Mouse (Mus musculus) CH12F3 (cell line): ENCODE measurements around the gene Zfp710.

Experiments
- in situ Hi-C: fragments of 300-500 bp; cut with MboI; formaldehyde crosslinking; loops from 2 replicates; pipeline ENCODE4 v1.14.3; 2020; ENCODE audit warnings: low sequenced_read_pairs

Gene Zfp710

GRCm38 (mm10) chr7:80105637-80106390 lies 81.2 kb downstream of the Zfp710 start:
- in situ Hi-C loops, result no loop called here

- in situ Hi-C loops, result no loop called here
These were observed 81.8 kb downstream of the Zfp710 start for GRCm38 (mm10) chr7:80106441-80106840.

- in situ Hi-C loops, result no loop called here
These were observed 86.7 kb downstream of the Zfp710 start for GRCm38 (mm10) chr7:80111066-80112045.

DNA sequence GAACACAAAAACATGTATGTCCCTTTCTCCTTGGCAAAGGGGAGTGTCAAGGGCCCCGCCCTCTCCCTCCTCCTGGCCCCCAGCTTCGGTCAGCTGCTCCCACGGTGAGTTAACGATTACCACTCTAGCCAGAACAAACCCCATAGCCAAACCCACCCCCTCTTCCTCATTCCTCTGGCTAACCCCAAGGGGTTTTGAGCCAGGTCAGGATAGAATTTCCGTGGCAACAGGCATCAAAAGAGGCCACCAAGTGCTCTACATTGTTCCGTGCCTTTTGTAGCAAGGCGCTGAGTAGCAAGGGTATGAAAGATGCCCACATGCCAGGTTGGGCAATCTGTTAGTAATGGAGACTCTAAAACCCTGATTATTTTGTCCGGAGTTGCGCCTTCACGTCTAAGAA lies 89.4 kb downstream of the Zfp710 start:
- in situ Hi-C loops, result no loop called here

DNA sequence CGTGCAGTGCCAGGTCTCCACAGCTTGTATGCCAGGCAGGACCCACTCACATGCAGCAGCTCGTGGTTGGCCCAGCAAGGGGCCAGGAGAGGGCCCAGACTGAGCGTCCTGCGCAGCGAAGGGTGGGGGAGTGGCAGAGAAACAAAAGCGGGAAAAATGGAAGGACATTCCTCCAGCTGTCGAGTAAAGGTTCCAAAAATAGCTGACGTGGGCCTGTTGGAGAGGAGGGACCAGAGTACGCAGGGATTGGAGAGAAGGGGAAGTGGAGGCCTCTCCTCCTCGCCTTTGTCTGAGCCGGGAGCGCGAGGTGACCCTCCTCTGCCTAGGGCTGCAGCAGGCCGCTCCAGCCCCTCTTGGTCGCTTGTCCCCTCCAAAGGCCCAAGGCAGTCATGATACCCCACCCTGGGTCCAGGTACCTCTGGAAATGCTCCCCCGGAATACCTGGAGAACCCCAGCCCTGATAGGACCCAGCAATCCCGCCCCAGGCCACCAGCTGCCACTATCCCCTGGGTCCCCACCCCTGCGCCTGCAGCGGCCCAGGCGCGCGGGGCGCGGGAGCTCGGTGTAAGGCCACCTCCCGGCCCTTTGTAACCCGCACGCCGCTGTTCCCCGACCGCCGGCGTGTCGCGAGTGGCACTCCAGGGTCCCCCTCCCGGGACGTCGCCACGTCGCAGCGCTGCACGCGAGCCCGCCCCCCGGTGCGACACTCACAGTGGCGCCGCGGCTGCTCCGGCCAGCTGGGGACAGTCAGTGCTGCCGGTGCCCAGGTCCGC lies 90.0 kb downstream of the Zfp710 start:
- in situ Hi-C loops, result no loop called here

DNA sequence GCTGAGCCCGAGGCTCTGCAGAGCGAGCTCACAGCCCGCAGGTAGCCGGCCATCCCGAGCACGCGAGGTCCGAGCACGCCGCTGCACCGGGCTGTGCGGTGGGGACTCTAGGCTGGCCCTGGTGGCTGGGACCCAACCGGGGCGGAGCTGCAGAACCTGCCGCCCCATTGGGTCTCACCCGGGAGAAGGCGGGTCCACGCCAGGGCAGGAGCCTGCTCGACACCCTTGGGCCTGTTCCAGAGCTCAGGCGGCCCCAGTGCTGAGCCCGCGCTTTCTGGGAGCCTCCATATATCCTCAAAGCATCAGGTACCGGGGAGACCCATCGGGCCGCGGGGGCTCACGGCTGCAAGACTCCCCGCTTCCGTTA lies 90.6 kb downstream of the Zfp710 start, which contains the start of gene Idh2:
Gene Idh2 (minus strand): TSS at position 169 of the 367 bp plus-strand sequence.
- in situ Hi-C loops, result no loop called here

GRCm38 (mm10) chr7:80116158-80116557 lies 91.5 kb downstream of the Zfp710 start:
- in situ Hi-C loops, result no loop called here

DNA sequence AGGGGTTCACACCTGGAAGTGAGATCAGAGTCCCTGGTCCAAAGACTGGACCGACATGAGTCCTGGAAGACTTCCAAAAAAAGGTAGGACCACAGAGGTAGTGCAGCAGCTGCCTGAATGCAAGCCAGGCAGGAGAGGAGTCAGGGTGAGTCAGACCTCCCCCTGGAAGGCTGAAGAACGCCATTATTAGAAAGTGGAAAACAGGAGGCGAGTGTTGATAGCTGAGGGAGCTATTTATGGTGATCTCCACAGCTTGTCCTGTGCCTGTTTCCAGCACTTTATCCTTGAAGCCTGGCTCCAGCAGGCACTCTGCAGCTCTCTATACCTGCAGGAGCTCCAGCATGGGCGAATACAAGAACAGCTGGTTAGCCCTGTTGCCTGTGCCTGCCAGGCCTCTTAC lies 94.6 kb downstream of the Zfp710 start:
- in situ Hi-C loops, result no loop called here

DNA sequence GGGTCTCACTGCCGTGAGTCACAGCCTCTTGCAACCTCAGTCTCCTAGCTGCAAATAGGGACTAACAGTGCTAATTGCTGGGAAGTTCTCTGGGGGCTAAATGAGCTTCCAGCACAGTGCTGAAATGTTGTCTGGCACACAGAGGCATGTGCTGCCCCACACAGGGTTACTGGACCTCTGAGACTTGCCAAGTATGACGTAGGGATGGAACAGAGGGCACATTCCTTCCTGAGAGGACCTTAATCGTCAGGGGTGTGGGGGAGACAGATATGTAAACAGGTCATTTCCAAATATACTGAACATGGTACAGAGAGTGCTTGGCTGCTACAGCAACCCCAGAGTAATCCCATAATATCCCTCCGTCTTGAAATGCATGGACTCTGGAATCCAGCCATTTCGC lies 96.5 kb downstream of the Zfp710 start:
- in situ Hi-C loops, result no loop called here

DNA sequence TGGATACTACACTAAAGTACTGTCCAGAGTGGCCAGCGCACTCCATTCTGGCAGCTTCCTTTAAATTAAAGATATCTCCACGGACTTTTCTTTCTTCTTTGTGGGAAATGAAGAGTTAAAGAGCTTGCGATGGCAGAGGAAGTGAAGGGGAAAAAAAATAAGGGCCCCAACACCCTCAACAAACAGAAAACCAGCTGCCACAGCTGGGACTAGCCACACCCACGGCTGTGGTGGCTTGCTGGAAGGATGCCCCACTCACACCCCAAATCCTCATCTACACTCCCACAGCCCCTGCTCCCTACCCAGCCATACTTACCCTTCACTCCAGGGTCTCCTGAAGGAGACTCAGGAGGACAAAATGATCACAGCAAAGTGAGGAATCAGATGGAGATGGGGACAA lies 98.5 kb downstream of the Zfp710 start:
- in situ Hi-C loops, result no loop called here

DNA sequence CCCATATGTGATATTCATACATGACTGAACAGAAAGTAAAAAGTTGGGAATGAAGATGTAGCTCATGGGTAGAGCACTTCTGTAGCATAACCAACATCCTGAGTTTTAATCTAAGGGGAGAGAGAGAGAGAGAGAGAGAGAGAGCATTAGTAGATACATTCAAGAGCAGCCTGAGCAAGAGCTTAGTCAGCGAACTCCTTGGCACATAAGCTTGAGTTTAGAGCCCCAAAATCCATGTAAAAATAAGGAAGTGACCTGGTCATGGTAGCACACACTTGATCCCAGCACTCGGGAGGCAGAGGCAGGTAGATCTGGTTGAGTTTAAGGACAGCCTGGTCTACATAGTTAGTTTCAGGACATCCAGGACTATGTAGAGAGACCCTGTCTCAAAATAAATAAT lies 99.1 kb downstream of the Zfp710 start:
- in situ Hi-C loops, result no loop called here

DNA sequence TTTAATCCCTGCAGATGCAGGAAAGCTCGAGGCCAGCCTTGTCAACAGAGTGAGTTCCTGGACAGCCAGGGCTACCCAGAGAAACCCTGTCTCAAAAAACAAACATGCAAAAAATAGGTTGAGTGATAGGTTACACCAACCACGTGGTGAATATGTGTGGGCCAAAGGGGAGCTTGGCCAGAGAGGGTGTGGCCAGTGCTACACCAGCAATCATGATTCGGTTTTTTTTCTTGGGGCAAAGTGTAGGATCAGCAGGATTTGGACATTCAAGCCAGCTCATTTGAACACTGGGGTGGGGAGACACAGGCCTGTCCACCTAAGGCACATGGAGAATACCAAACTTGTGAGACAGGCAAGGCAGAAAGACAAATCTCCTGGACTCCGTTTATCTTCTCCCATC lies 104.7 kb downstream of the Zfp710 start:
- in situ Hi-C loops, result loop anchor here (25.0 kb wide), 1 partner anchor 458 kb away; no protein-coding TSS in a partner anchor

DNA sequence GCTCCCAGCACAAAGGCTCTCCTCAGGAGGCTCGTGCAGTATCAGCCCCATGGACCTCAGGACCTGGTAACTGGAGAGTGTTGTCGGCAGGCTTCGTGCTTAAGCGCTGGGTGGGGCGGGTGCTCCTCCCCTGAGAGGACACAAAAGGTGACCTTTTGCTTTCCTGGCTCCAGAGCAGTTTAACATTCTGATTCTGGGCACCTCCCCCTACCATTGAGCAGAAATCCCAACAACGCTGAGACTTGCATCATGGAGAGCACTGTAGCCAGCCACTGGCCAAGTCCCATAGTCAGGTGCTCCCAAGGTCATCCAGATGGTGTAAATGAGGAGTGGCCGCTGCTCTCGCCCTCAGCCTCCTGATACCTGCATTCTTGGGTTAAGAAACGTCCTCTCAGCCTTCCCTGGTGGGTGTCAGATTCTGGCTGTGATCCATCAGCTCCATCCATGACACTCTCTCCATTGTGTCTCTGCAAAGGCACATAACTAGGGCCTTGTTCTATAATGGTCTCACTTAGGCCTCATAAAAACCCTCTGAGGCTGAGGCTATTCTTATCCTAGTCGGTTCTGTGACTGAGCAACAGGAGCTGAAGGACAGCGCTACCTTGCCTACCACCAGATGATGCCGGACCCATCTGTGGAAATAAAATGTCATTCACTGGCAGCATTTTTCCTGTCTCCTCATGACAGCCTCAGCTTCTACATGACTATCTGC lies 105.9 kb downstream of the Zfp710 start:
- in situ Hi-C loops, result loop anchor here (25.0 kb wide), 1 partner anchor 457 kb away; no protein-coding TSS in a partner anchor

DNA sequence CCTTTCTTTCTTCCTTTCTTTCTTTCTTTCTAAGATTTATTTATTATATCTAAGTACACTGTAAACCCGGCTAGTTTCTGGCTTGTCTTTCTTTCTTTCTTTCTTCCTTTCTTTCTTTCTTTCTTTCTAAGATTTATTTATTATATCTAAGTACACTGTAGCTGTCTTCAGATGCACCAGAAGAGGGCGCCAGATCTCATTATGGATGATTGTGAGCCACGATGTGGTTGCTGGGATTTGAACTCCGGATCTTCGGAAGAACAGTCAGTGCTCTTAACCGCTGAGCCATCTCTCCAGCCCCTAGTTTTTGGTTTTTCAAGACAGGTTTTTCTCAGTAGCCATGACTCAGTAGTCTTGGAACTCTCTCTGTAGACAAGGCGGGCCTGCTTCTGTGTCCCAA lies 106.7 kb downstream of the Zfp710 start:
- in situ Hi-C loops, result loop anchor here (25.0 kb wide), 1 partner anchor 456 kb away; no protein-coding TSS in a partner anchor

GRCm38 (mm10) chr7:80132541-80132940 lies 107.9 kb downstream of the Zfp710 start:
- in situ Hi-C loops, result loop anchor here (25.0 kb wide), 1 partner anchor 455 kb away; no protein-coding TSS in a partner anchor

DNA sequence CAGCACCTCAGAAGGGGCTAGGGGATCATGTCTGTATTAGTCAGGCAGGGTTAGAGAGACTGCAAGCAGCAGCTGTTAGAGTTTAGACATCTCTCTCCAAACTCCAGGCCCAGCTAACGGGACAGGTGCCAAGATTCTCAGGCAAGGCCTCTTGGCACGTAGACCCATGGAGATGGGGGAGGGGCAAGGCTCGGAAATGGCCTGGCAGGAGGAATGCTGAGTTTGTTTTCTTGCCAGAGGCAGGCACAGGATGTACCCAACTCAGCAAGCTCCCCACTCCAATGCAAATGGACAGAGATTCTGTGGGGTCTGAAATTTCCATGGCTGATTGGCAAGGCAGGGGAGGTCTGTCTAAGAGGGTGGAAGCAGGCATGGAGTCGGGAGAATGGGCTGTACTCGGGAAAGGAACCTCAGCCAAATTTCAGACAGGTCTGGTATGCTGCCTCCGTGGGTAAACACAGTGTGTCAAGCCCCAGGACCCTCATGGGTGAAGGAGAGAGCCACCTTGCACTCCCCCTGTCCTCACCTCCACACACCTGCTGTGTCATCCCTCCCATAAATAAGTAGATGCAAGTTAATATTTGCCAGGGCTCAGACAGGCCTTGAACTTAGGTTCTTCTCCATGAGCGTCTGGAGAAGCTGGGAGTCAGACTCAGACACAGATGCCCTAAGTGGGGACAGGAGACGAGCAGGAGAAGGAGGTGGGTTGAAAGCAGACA lies 110.0 kb downstream of the Zfp710 start:
- in situ Hi-C loops, result loop anchor here (25.0 kb wide), 1 partner anchor 453 kb away; no protein-coding TSS in a partner anchor

DNA sequence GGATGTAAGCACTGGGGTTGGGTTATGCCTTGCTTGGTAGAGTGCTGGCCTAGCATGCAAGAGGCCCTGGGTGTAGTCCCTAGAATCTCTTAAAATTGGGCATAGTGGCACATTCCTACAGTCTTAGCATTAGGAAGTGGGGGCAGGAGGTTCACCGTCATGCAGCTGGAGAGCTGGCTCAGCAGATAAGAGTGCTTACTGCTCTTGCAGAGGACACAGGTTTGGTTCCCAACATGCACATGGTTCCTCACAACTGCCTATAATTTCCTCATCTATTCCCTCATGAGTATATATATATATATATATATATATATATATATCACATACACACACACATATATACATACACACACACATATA lies 110.5 kb downstream of the Zfp710 start:
- in situ Hi-C loops, result loop anchor here (25.0 kb wide), 1 partner anchor 452 kb away; no protein-coding TSS in a partner anchor

- in situ Hi-C loops, result loop anchor here (25.0 kb wide), 1 partner anchor 449 kb away; no protein-coding TSS in a partner anchor
These were observed 113.8 kb downstream of the Zfp710 start for GRCm38 (mm10) chr7:80138375-80138774.

DNA sequence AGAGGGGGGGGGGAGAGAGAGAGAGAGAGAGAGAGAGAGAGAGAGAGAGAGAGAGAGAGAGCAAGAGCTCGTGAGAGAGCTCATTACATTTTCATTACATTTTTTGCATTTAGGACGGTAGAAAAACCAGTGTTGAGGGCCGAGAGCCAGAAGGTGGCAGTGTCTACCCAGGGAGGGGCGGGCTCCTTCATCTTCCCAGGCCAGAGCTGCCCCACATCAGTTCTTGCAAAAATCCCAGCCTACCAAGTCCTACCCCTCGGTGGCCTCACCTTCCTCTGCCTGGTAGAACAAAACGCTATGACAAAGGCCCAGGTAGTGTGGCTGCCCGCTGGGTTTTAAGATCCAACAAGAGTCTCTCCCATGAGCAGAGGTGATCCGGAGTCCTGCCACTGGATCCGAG lies 116.2 kb downstream of the Zfp710 start:
- in situ Hi-C loops, result loop anchor here (25.0 kb wide), 1 partner anchor 446 kb away; no protein-coding TSS in a partner anchor
